Mouse (Mus musculus) G1E-ER4 (cell line): Measurements from ENCODE around the gene Selenoi. TPM values are rescaled to one million over a fixed set of nuclear protein-coding genes. Genes with fewer than 3 reads are reported as not detected.

Experiments used
- GATA1 ChIP-seq: IDR thresholded peaks from one replicate; pipeline ENCODE4 v1.8.0; 2012; ENCODE audit warnings: low read length, inconsistent platforms
- polyA plus RNA-seq: library from polyadenylated mRNA; stranded (reverse); fragments of >175 nt; gene quantifications from 2 replicates; pipeline ENCODE4 v1.2.3, GENCODE M21; 2012

The Selenoi gene
- polyA plus RNA-seq, 1 experiment: 1.4 TPM

DNA sequence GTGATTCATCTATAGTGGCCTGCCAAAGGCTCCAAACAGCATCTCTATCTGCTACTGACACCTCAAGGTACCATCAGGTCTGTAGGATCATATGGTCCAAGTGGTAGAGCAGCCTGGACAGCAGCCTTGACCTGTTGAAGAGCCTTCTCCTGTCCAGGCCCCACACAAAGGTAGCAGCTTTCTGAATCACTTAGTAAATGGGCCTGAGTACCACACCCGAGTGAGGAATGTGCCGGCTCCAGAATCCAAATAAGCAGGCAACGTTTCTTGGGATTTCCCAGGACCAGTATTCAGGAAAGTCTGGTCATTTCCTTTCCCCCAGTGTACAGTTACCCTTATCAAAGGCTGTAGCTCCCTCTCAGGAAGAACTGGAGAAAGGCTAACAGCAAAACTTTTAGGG is 46.6 kb downstream of the Selenoi start:
- TF ChIP-seq GATA1: no peak

DNA sequence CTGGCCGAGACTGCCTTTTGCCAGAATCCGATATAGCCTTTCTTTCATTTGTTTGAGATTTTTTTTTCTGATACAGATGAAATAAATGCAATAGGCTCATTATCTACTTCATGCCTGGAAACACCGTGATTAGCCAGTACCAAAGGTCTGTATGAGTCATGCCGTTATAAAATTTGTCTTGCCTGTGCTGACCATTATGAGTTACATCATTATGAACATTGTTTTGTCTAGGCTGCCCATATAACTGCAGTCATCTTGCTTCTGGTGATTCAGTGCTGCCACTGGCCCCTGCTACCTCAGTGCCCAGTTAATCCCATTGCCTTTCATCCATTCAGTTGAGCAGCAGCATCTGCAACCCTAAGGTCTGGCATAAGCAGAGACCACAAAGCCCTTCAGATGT is 47.1 kb downstream of the Selenoi start:
- no peak for TF ChIP-seq GATA1

DNA sequence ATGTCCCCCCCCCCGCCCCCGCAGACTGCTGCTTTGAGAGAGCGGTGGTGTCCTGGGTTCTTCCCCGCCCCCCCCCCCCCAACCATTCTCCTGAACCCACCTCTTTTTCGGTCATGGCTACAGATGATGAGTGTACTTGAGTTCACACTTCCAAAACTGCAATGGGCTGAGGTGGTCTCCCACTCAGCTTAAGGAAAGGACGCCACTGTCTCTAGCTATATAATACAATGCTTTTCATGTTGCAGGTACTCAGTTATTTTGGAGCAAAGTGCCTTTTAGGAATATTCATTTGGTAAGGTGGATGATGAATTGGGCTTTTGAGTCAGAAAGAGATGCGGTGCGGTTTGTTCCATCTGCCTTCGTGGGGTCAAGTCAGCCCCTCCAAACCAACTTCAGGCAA is 48.5 kb downstream of the Selenoi start:
- TF ChIP-seq GATA1: no peak

DNA sequence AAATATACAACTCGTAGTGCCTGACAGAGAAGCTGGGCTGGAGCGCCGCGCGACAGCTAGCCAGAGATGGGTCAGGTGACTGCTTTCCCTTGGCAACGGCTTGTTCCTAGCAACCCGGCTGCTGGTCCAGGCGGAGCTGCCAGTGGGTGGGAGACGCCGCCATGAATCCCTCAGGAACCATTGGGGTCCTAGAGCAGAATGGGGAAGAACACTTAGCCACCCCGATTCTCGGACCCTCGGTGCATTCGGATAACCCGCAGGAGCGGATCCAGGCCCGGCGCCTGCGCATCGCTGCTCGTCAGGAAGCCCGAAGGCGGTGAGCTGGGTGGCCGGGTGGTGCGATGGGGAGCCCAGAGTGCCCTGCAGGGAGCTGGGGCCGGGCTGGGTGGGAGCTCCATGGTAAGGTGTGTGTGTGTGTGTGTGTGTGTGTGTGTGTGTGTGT is 48.9 kb downstream of the Selenoi start, which contains the start of gene Drc1:
TSS of gene Drc1 (plus strand) at position 98 of the 442 bp plus-strand sequence.
- no peak for TF ChIP-seq GATA1

DNA sequence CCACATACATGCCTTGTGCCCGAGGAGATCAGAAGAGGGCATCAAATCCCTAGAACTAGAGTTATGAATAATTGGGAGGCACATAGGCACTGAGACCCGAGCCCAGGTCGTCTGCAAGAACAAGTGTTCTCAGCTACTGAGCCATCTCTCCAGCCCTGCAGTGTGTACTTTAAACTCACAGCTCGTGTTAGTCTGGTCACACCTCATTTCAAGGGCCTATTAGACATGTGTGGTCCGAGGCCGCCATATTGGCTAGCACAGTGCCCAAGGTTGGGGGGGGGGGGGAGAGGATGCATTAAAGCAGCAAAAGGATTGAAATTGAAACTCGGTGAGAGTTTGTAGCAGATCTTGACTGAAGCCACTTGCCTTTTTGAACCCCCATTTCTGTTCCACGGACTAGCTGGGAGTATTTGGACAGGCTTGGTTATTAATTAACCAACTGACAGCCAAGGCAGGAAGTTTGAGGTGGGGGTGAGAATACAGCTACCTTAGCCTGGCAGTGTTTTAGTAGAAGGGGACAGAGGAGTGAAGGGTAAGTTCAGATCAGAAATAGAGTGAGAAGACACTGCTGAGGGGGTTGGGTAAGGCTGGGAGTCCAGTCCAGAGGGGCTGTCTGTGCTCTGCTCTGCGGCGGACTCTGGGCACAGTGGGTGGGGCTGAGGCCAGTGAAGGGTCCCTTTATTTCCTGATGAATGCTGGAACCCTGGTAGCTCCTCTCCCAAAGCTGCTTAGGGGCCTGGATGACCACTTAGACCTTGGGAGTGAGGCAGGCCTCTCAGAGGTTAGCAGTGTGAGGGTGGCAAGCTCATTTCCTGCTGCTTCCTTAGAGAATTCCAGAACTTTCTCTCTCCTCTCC is 53.8 kb downstream of the Selenoi start:
- TF ChIP-seq GATA1: no peak

DNA sequence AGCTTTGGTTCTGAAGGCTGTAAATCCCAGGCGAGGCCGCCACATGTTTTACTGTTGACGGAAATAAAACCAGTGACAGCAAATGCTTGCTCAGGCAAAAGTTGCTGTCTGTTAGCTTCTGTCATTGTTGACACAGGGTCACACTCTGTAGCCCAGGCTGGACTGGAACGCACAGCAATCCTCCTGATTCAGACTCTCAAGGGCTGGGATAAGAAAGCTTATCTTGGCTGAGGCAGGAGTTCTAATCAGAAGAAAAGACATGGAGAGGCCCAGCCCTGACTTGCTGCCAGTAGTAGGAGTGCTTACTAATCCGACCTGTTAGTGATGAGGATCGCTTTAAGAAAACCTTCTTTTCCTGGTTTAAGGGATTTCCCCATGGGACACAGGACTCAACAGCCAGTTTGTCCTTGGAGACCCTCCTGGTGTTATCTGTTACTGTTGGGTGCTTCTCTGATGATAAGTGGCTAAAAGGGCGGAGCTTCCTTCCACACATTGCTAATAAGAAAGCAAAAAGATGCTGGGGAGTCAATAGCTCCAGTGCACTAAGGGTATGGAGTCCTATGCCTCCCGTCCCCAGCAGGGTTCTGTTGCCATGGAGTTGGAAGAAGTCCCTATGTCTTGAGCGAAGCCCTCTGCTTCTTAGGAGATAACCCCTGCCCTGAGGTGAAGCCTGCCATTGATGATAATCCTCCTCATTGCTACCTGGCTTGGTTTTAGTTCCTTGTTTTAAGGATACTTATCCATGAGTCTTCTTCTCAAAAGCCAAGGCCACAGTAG is 54.9 kb downstream of the Selenoi start:
- TF ChIP-seq GATA1: no peak

Other genes with a start within 250 kb of the Selenoi start
- not detected in 2 replicates for gene Il6, start 219.5 kb upstream of the Selenoi start, polyA plus RNA-seq
- 21.7 and 23.6 TPM in 2 replicates for gene Tyms, start 159.0 kb upstream of the Selenoi start, polyA plus RNA-seq
- gene Garem2, start 127.4 kb upstream of the Selenoi start, polyA plus RNA-seq: not detected in 2 replicates
- gene 3110082J24Rik, start 126.5 kb upstream of the Selenoi start, polyA plus RNA-seq: not detected in 2 replicates
- 11.2 and 44.6 TPM in 2 replicates for gene Hadha, start 77.4 kb upstream of the Selenoi start, polyA plus RNA-seq
- gene Hadhb, start 77.3 kb upstream of the Selenoi start, polyA plus RNA-seq: 6.8 and 66.0 TPM in 2 replicates
- gene Adgrf3, start 26.9 kb upstream of the Selenoi start, polyA plus RNA-seq: 0.02 and 0.03 TPM in 2 replicates
- not detected in 2 replicates for gene Drc1, start 48.8 kb downstream of the Selenoi start, polyA plus RNA-seq
- 0.12 TPM in 1 of 2 replicates, not detected in the other for gene Otof, start 229.4 kb downstream of the Selenoi start, polyA plus RNA-seq
- gene 1700001C02Rik, start 233.5 kb downstream of the Selenoi start, polyA plus RNA-seq: not detected in 2 replicates